Mouse (Mus musculus) embryonic fibroblast, embryonic 13.5 days (primary cell): ENCODE data around the gene Cdkn2aipnl.

Experiments used
- CTCF ChIP-seq: IDR thresholded peaks from 2 replicates; pipeline ENCODE4 v1.5.1; 2011; ENCODE audit warnings: mild to moderate bottlenecking, control low read depth, low read length, moderate library complexity, borderline replicate concordance; ENCODE audit not compliant: insufficient read depth
- POLR2A ChIP-seq: IDR thresholded peaks from 2 replicates; pipeline ENCODE4 v1.6.1; 2011; ENCODE audit warnings: low read depth, mild to moderate bottlenecking, control low read depth, low read length, moderate library complexity

DNA sequence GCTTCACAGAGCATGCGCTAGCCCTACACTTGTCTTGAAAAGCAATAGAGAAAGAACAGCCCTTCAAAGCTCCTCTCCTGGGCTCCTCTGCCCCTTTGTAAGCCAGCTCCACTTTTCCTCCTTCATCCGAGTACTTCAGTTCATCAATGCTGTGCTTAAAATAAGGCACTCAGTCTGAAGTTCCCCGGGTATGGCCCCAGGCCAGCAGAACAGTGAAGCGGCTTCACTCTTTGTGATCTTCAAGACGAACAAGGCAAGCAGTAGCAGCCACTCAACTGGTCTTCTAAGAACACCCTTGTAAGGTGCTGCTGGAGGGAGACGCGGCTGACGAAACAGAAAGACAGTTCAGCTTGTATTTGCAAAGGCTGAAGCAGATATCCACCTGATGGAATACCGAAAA is 11.3 kb upstream of the Cdkn2aipnl start:
- TF ChIP-seq CTCF (no peak), POLR2A (no peak)
